Mouse (Mus musculus): ENCODE data around the gene Adamts15.

Gene Adamts15

GRCm38 (mm10) chr9:30921261-30922103 lies 770 bp downstream of the Adamts15 start:
- peak; percentile 62 for DNase-seq (ENCODE audit: extremely low spot score, low spot score)

- DNase-seq (ENCODE audit: extremely low spot score, low spot score): peak; percentile 42
Observed at GRCm38 (mm10) chr9:30920736-30921135, 1.5 kb downstream of the Adamts15 start.

GRCm38 (mm10) chr9:30919686-30920085 lies 2.6 kb downstream of the Adamts15 start:
- no peak for DNase-seq (ENCODE audit: extremely low spot score, low spot score)

GRCm38 (mm10) chr9:30918466-30919356 lies 3.5 kb downstream of the Adamts15 start:
- no peak for DNase-seq (ENCODE audit: extremely low spot score, low spot score)

- DNase-seq (ENCODE audit: extremely low spot score, low spot score): no peak
Observed at GRCm38 (mm10) chr9:30916266-30916968, 5.8 kb downstream of the Adamts15 start.

- DNase-seq (ENCODE audit: extremely low spot score, low spot score): no peak
Observed at GRCm38 (mm10) chr9:30914241-30914640, 8.0 kb downstream of the Adamts15 start.

GRCm38 (mm10) chr9:30913429-30913828 lies 8.8 kb downstream of the Adamts15 start:
- no peak for DNase-seq (ENCODE audit: extremely low spot score, low spot score)

- no peak for DNase-seq (ENCODE audit: extremely low spot score, low spot score)
Observed at GRCm38 (mm10) chr9:30912161-30912560, 10.1 kb downstream of the Adamts15 start.

- no peak for DNase-seq (ENCODE audit: extremely low spot score, low spot score)
Observed at GRCm38 (mm10) chr9:30910491-30910890, 11.8 kb downstream of the Adamts15 start.

GRCm38 (mm10) chr9:30908973-30909372 lies 13.3 kb downstream of the Adamts15 start:
- no peak for DNase-seq (ENCODE audit: extremely low spot score, low spot score)

- no peak for DNase-seq (ENCODE audit: extremely low spot score, low spot score)
Observed at GRCm38 (mm10) chr9:30908296-30908690, 14.0 kb downstream of the Adamts15 start.

GRCm38 (mm10) chr9:30907677-30908295 lies 14.5 kb downstream of the Adamts15 start:
- DNase-seq (ENCODE audit: extremely low spot score, low spot score): no peak

GRCm38 (mm10) chr9:30906426-30906825 lies 15.8 kb downstream of the Adamts15 start:
- DNase-seq (ENCODE audit: extremely low spot score, low spot score): no peak

GRCm38 (mm10) chr9:30905861-30906260 lies 16.4 kb downstream of the Adamts15 start:
- no peak for DNase-seq (ENCODE audit: extremely low spot score, low spot score)

GRCm38 (mm10) chr9:30903266-30903665 lies 19.0 kb downstream of the Adamts15 start:
- no peak for DNase-seq (ENCODE audit: extremely low spot score, low spot score)

GRCm38 (mm10) chr9:30902641-30903040 lies 19.6 kb downstream of the Adamts15 start:
- DNase-seq (ENCODE audit: extremely low spot score, low spot score): no peak

- DNase-seq (ENCODE audit: extremely low spot score, low spot score): no peak
Observed at GRCm38 (mm10) chr9:30902152-30902551, 20.1 kb downstream of the Adamts15 start.

- no peak for DNase-seq (ENCODE audit: extremely low spot score, low spot score)
Observed at GRCm38 (mm10) chr9:30897169-30897568, 25.1 kb downstream of the Adamts15 start.

GRCm38 (mm10) chr9:30896752-30897151 lies 25.5 kb downstream of the Adamts15 start:
- DNase-seq (ENCODE audit: extremely low spot score, low spot score): no peak

- DNase-seq (ENCODE audit: extremely low spot score, low spot score): no peak
Observed at GRCm38 (mm10) chr9:30895618-30896017, 26.6 kb downstream of the Adamts15 start.

- DNase-seq (ENCODE audit: extremely low spot score, low spot score): no peak
Observed at GRCm38 (mm10) chr9:30886276-30886675, 36.0 kb downstream of the Adamts15 start.

Data from neural tube, embryonic 10.5 days (tissue).